Mouse (Mus musculus): ENCODE measurements around the gene Zbtb8os. TPM values are rescaled to one million over a fixed set of nuclear protein-coding genes. Genes with fewer than 3 reads are reported as not detected.
A peak's percentile ranks its signal among the peaks of the same experiment; 100 is the strongest.
"Not testable (repeated sequence)": the region's sequence is repeated elsewhere in the genome, so short reads cannot be mapped to it uniquely, and the experiment has no call there.

Gene Zbtb8os
- polyA plus RNA-seq, 1 experiment from 2014 or later = 38.9 TPM

GRCm38 (mm10) chr4:129362238-129362637 is 26.7 kb downstream of the Zbtb8os start:
- not testable (repeated sequence) for H3K4me1 ChIP-seq; H3K27me3 ChIP-seq; H3K4me3 ChIP-seq; H3K27ac ChIP-seq; H3K9ac ChIP-seq; H3K4me2 ChIP-seq (replicated peaks); H3K9me3 ChIP-seq; ATAC-seq (ENCODE audit: insufficient number of reproducible peaks, insufficient read depth, low FRiP score, low TSS enrichment)
- 0 out of 2 replicates have a peak, but pooled peaks cover 11% of the 10 kb centered on the region for H3K36me3 ChIP-seq
- WGBS = 84% methylated on average over 3 of the region's 3 CpGs

GRCm38 (mm10) chr4:129362771-129363170 is 27.3 kb downstream of the Zbtb8os start:
- 77% methylated on average over 5 of the region's 5 CpGs for WGBS
- Histone ChIP-seq H3K9ac (no peak overlapping the region), H3K4me3 (no peak overlapping the region), H3K4me2 (replicated peaks) (no peak overlapping the region), H3K27me3 (no peaks in the 10 kb centered on the region), H3K4me1 (no peaks in the 10 kb centered on the region), H3K9me3 (no peaks in the 10 kb centered on the region), H3K27ac (no peak overlapping the region), H3K36me3 (0 out of 2 replicates have a peak, but pooled peaks cover 10% of the 10 kb centered on the region)
- ATAC-seq (ENCODE audit: insufficient number of reproducible peaks, insufficient read depth, low FRiP score, low TSS enrichment) = no peak

- H3K4me2 ChIP-seq (replicated peaks) = no peak overlapping the region
- no peaks in the 10 kb centered on the region for H3K4me1 ChIP-seq
- no peak overlapping the region for H3K27ac ChIP-seq
- 0 out of 2 replicates have a peak, but pooled peaks cover 4% of the 10 kb centered on the region for H3K36me3 ChIP-seq
- H3K4me3 ChIP-seq = no peak overlapping the region
- no peak for ATAC-seq (ENCODE audit: insufficient number of reproducible peaks, insufficient read depth, low FRiP score, low TSS enrichment)
- WGBS = 90% methylated on average over 9 of the region's 9 CpGs
- no peak overlapping the region for H3K9ac ChIP-seq
- no peaks in the 10 kb centered on the region for H3K9me3 ChIP-seq
- no peaks in the 10 kb centered on the region for H3K27me3 ChIP-seq
These were observed 28.0 kb downstream of the Zbtb8os start for GRCm38 (mm10) chr4:129363463-129363862.

DNA sequence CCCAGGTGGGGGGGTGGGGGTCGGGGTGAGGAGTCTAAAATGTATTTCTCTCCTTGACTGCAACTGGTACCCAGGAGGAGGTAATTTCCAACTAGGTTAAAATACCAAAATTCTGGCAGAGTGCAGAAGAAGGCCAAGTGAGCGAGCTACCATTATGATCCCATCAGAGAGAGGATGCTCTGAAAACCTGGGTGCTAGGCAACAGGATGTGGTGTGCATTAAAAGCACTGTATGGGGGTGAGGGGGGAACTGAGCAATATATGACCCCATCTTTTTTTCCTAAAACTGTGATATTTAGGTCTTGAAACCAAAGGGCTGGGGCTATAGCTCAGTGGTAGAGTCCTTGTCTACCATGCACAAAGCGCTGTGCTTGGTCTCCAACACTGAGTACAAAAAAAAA is 28.9 kb downstream of the Zbtb8os start:
- H3K4me2 ChIP-seq (replicated peaks) = no peak overlapping the region
- 0 out of 2 replicates have a peak, but pooled peaks cover 4% of the 10 kb centered on the region for H3K36me3 ChIP-seq
- WGBS = 88% methylated on average over 3 of the region's 3 CpGs

GRCm38 (mm10) chr4:129365224-129365623 is 29.7 kb downstream of the Zbtb8os start:
- no peaks in the 10 kb centered on the region for H3K27me3 ChIP-seq
- H3K27ac ChIP-seq = no peak overlapping the region
- ATAC-seq (ENCODE audit: insufficient number of reproducible peaks, insufficient read depth, low FRiP score, low TSS enrichment) = no peak
- 93% methylated on average over 5 of the region's 5 CpGs for WGBS
- H3K9me3 ChIP-seq = no peaks in the 10 kb centered on the region
- H3K4me1 ChIP-seq = no peaks in the 10 kb centered on the region
- no peak overlapping the region for H3K9ac ChIP-seq
- no peaks in the 10 kb centered on the region for H3K36me3 ChIP-seq
- no peak overlapping the region for H3K4me2 ChIP-seq (replicated peaks)
- H3K4me3 ChIP-seq = no peak overlapping the region

More for the DNA sequence above, 28.9 kb downstream of the Zbtb8os start:
- Histone ChIP-seq H3K9me3 (no peaks in the 10 kb centered on the region), H3K9ac (no peak overlapping the region), H3K27ac (no peak overlapping the region), H3K27me3 (no peaks in the 10 kb centered on the region), H3K4me1 (no peaks in the 10 kb centered on the region), H3K4me3 (no peak overlapping the region)
- no peak for ATAC-seq (ENCODE audit: insufficient number of reproducible peaks, insufficient read depth, low FRiP score, low TSS enrichment)

DNA sequence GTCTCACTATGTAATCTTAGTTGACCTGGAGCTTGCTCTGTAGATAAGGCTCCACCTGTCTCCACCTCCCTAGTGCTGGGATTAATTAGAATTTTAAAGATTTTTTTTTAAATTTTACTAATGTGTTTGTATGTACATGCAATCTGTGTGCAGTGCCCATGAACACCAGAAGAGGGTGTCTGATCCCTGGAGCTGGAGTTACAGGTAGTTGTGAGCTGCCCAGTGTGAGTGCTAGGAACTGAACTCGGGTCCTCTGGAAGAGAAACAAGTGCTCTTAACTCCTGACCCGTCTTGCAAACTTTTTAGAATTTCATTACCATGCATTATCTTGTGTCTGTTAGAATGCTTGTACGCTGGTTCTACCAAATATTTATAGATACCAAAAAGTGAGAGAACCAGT is 35.9 kb downstream of the Zbtb8os start:
- peaks cover 10% of the 10 kb centered on the region; the same call in 1 of the 2 replicates for H3K27me3 ChIP-seq
- no peak overlapping the region for H3K4me2 ChIP-seq (replicated peaks)
- H3K9ac ChIP-seq = no peak overlapping the region
- H3K27ac ChIP-seq = no peak overlapping the region
- no peaks in the 10 kb centered on the region for H3K36me3 ChIP-seq
- no peak overlapping the region for H3K4me3 ChIP-seq
- ATAC-seq (ENCODE audit: insufficient number of reproducible peaks, insufficient read depth, low FRiP score, low TSS enrichment) = no peak
- WGBS = 87% methylated on average over 3 of the region's 3 CpGs
- H3K9me3 ChIP-seq = no peaks in the 10 kb centered on the region
- H3K4me1 ChIP-seq = no peaks in the 10 kb centered on the region

- H3K4me3 ChIP-seq = no peak overlapping the region
- H3K27ac ChIP-seq = no peak overlapping the region
- no peaks in the 10 kb centered on the region for H3K36me3 ChIP-seq
- H3K9ac ChIP-seq = no peak overlapping the region
- peaks cover 16% of the 10 kb centered on the region; the same call in 1 of the 2 replicates for H3K27me3 ChIP-seq
- 42% methylated on average over 8 of the region's 8 CpGs for WGBS
- H3K4me2 ChIP-seq (replicated peaks) = no peak overlapping the region
- ATAC-seq (ENCODE audit: insufficient number of reproducible peaks, insufficient read depth, low FRiP score, low TSS enrichment) = no peak
- H3K4me1 ChIP-seq = no peaks in the 10 kb centered on the region
- H3K9me3 ChIP-seq = no peaks in the 10 kb centered on the region
These were observed 37.9 kb downstream of the Zbtb8os start for GRCm38 (mm10) chr4:129373202-129373976.

DNA sequence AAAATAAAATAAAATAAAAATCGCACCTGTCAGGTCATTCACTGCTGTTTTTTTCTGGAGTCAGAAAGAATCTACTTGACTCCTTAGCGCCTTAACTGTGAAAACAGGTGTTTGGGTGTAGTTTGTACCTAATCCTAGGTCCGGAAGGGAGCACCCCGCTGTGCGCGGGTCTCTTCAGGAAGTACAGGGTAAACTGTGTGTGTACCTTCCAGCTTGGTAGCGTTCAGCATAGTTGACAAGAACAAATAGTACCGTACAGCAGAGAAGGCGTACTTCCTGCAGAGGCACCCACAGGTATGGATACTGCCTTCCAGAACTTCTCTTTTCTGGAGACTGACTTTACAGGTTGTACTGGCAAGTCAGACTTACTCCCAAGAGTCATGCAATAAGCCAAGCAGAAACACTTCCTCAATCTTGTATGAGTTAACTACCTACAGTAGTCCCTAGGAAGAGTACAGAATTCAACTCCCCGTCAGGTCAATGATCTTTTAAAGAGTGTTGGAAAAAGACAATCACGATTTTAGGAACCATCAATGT is 38.8 kb downstream of the Zbtb8os start:
- no peak overlapping the region for H3K4me3 ChIP-seq
- no peaks in the 10 kb centered on the region for H3K36me3 ChIP-seq
- no peak overlapping the region for H3K9ac ChIP-seq
- peaks cover 21% of the 10 kb centered on the region for H3K27me3 ChIP-seq
- ATAC-seq (ENCODE audit: insufficient number of reproducible peaks, insufficient read depth, low FRiP score, low TSS enrichment) = no peak
- no peaks in the 10 kb centered on the region for H3K4me1 ChIP-seq
- H3K9me3 ChIP-seq = no peaks in the 10 kb centered on the region
- WGBS = 42% methylated on average over 11 of the region's 11 CpGs
- no peak overlapping the region for H3K4me2 ChIP-seq (replicated peaks)
- H3K27ac ChIP-seq = no peak overlapping the region

- Histone ChIP-seq H3K27me3 (peaks cover 27% of the 10 kb centered on the region), H3K27ac (no peak overlapping the region), H3K9me3 (no peaks in the 10 kb centered on the region), H3K4me1 (no peaks in the 10 kb centered on the region), H3K36me3 (no peaks in the 10 kb centered on the region), H3K9ac (no peak overlapping the region), H3K4me3 (no peak overlapping the region), H3K4me2 (replicated peaks) (no peak overlapping the region)
- 17% methylated on average over 6 of the region's 6 CpGs for WGBS
- no peak for ATAC-seq (ENCODE audit: insufficient number of reproducible peaks, insufficient read depth, low FRiP score, low TSS enrichment)
These were observed 39.5 kb downstream of the Zbtb8os start for GRCm38 (mm10) chr4:129375000-129375399.

GRCm38 (mm10) chr4:129375821-129376220 is 40.3 kb downstream of the Zbtb8os start:
- Histone ChIP-seq H3K4me1 (no peaks in the 10 kb centered on the region), H3K4me2 (replicated peaks) (no peak overlapping the region), H3K27ac (no peak overlapping the region), H3K27me3 (peaks cover 27% of the 10 kb centered on the region), H3K4me3 (no peak overlapping the region), H3K9me3 (no peaks in the 10 kb centered on the region), H3K36me3 (no peaks in the 10 kb centered on the region), H3K9ac (no peak overlapping the region)
- ATAC-seq (ENCODE audit: insufficient number of reproducible peaks, insufficient read depth, low FRiP score, low TSS enrichment) = no peak
- WGBS = 74% methylated on average over 5 of the region's 5 CpGs

GRCm38 (mm10) chr4:129376961-129377545 is 41.6 kb downstream of the Zbtb8os start:
- under 1% methylated on average over 52 of the region's 68 CpGs for WGBS
- Histone ChIP-seq H3K36me3 (no peaks in the 10 kb centered on the region), H3K4me1 (no peaks in the 10 kb centered on the region), H3K27me3 (peaks cover 27% of the 10 kb centered on the region), H3K9me3 (no peaks in the 10 kb centered on the region), H3K27ac (peak overlapping the region; percentile 82), H3K9ac (peak overlapping the region; percentile 81), H3K4me3 (peak overlapping the region; percentile 76), H3K4me2 (replicated peaks) (peak overlapping the region; percentile 71)
- ATAC-seq (ENCODE audit: insufficient number of reproducible peaks, insufficient read depth, low FRiP score, low TSS enrichment) = no peak; the same call in 1 of the 2 replicates
